34 mouse cellular contexts compared by ENCODE assay signal in genomic region chr5:88375808-88376207, GRCm38 (mm10). TPM values are rescaled to one million over a fixed set of nuclear protein-coding genes. Genes with fewer than 3 reads are reported as not detected.
"Had no signal": no experiment of that assay in that cellular context is flagged by ENCODE, and none has a peak within 500 bp of the region (broad histone marks: within the 10 kb centered on the region; RNA-seq: fewer than 3 reads in every experiment).

Amtn (plus strand) TSS chr5:88376108.

- DNase-seq: cerebellum, adult 2 months; cerebellum, adult 8-10 months; cerebellum, adult 9-10 months; cerebellum, adult 9-11 months; cerebellum, postnatal 10 days; cerebellum, postnatal 14 days; cerebellum, postnatal 25 days; cerebellum, postnatal 36 days; embryo, embryonic 11 days; forebrain, postnatal 0 days; gastrocnemius, adult 2 months; gastrocnemius, postnatal 10 days; gastrocnemius, postnatal 14 days; gastrocnemius, postnatal 25 days; gastrocnemius, postnatal 36 days; heart, adult 11 months; heart, adult 18-20 months had no signal

- H3K27ac ChIP-seq: embryonic facial prominence, embryonic 10.5 days; embryonic facial prominence, embryonic 12.5 days; embryonic facial prominence, embryonic 13.5 days; embryonic facial prominence, embryonic 15.5 days; forebrain, embryonic 10.5 days; forebrain, embryonic 12.5 days; forebrain, embryonic 13.5 days; forebrain, embryonic 15.5 days; gastrocnemius, adult 2 months had no signal

- H3K4me1 ChIP-seq: embryonic facial prominence, embryonic 10.5 days; embryonic facial prominence, embryonic 12.5 days; embryonic facial prominence, embryonic 13.5 days; embryonic facial prominence, embryonic 15.5 days; forebrain, embryonic 10.5 days; forebrain, embryonic 12.5 days; forebrain, embryonic 13.5 days; forebrain, embryonic 15.5 days had no signal

- H3K36me3 ChIP-seq: embryonic facial prominence, embryonic 10.5 days; embryonic facial prominence, embryonic 12.5 days; embryonic facial prominence, embryonic 13.5 days; embryonic facial prominence, embryonic 15.5 days; forebrain, embryonic 10.5 days; forebrain, embryonic 12.5 days; forebrain, embryonic 15.5 days had no signal

- H3K4me3 ChIP-seq: embryonic facial prominence, embryonic 10.5 days; embryonic facial prominence, embryonic 12.5 days; embryonic facial prominence, embryonic 13.5 days; embryonic facial prominence, embryonic 15.5 days; erythroblast, embryonic 14.5 days; forebrain, embryonic 10.5 days; forebrain, embryonic 12.5 days; forebrain, embryonic 13.5 days; forebrain, embryonic 15.5 days; gastrocnemius, adult 2 months had no signal

- H3K9ac ChIP-seq: embryonic facial prominence, embryonic 12.5 days; embryonic facial prominence, embryonic 13.5 days; embryonic facial prominence, embryonic 15.5 days; forebrain, embryonic 12.5 days; forebrain, embryonic 13.5 days; forebrain, embryonic 15.5 days; forebrain, postnatal 0 days had no signal

- ATAC-seq: forebrain, embryonic 13.5 days; forebrain, embryonic 14.5 days; forebrain, embryonic 15.5 days; forebrain, embryonic 16.5 days; forebrain, postnatal 0 days had no signal

- H3K9me3 ChIP-seq: embryonic facial prominence, embryonic 10.5 days; embryonic facial prominence, embryonic 12.5 days; embryonic facial prominence, embryonic 13.5 days; embryonic facial prominence, embryonic 15.5 days; forebrain, embryonic 10.5 days; forebrain, embryonic 12.5 days; forebrain, embryonic 13.5 days; forebrain, embryonic 15.5 days had no signal

- H3K27me3 ChIP-seq: embryonic facial prominence, embryonic 12.5 days; embryonic facial prominence, embryonic 13.5 days; embryonic facial prominence, embryonic 15.5 days; forebrain, embryonic 12.5 days; forebrain, embryonic 13.5 days; forebrain, embryonic 15.5 days had no signal

- H3K4me2 ChIP-seq: embryonic facial prominence, embryonic 12.5 days; embryonic facial prominence, embryonic 13.5 days; embryonic facial prominence, embryonic 15.5 days; forebrain, embryonic 12.5 days; forebrain, embryonic 13.5 days; forebrain, embryonic 15.5 days had no signal

RNA-seq across cellular contexts. Expression of gene Amtn, which starts in this region (rescaled TPM):
- polyA plus RNA-seq: cerebellum, adult 2 months; cortical plate, adult 2 months; embryonic facial prominence, embryonic 10.5 days; embryonic facial prominence, embryonic 11.5 days; embryonic facial prominence, embryonic 12.5 days; embryonic facial prominence, embryonic 13.5 days; embryonic facial prominence, embryonic 14.5 days; embryonic facial prominence, embryonic 15.5 days; erythroblast, embryonic 14.5 days; forebrain, embryonic 10.5 days; forebrain, embryonic 11.5 days; forebrain, embryonic 12.5 days; forebrain, embryonic 13.5 days; forebrain, embryonic 14.5 days; forebrain, embryonic 15.5 days; forebrain, embryonic 16.5 days; forebrain, postnatal 0 days; frontal cortex, adult 2 months; gonadal fat pad, adult 2 months had no signal
